Mouse (Mus musculus): ENCODE data around the gene Kmt2e. TPM values are rescaled to one million over a fixed set of nuclear protein-coding genes. Genes with fewer than 3 reads are reported as not detected.

The Kmt2e gene
- polyA plus RNA-seq, 1 experiment from 2014 or later: 96.0 TPM

- WGBS: 84% methylated on average over 1 of the region's 1 CpGs
- Histone ChIP-seq H3K27me3 (ENCODE audit: insufficient read depth, poor library complexity, severe bottlenecking) (no peaks in the 10 kb centered on the region), H3K9me3 (no peaks in the 10 kb centered on the region), H3K27ac (no peak overlapping the region), H3K36me3 (peaks cover 47% of the 10 kb centered on the region), H3K4me3 (no peak overlapping the region), H3K4me1 (replicated peaks) (peaks cover 38% of the 10 kb centered on the region)
- no peak for DNase-seq (ENCODE audit: low spot score)
These were observed 6.7 kb upstream of the Kmt2e start for GRCm38 (mm10) chr5:23427501-23427900.

- H3K27ac ChIP-seq: peak overlapping the region; percentile 100
- H3K4me1 ChIP-seq (replicated peaks): peaks cover 38% of the 10 kb centered on the region
- WGBS: 52% methylated on average over 10 of the region's 10 CpGs
These were observed 3.0 kb upstream of the Kmt2e start for GRCm38 (mm10) chr5:23431070-23431864.

GRCm38 (mm10) chr5:23431948-23432707 lies 2.1 kb upstream of the Kmt2e start:
- DNase-seq (ENCODE audit: low spot score): no peak
- H3K4me1 ChIP-seq (replicated peaks): peaks cover 44% of the 10 kb centered on the region
- no peaks in the 10 kb centered on the region for H3K27me3 ChIP-seq (ENCODE audit: insufficient read depth, poor library complexity, severe bottlenecking)
- no peaks in the 10 kb centered on the region for H3K9me3 ChIP-seq
- H3K4me3 ChIP-seq: peak overlapping the region; percentile 86
- H3K27ac ChIP-seq: peak overlapping the region; percentile 100
- WGBS: 7% methylated on average over 10 of the region's 10 CpGs
- H3K36me3 ChIP-seq: peaks cover 5% of the 10 kb centered on the region

More at GRCm38 (mm10) chr5:23431070-23431864, 3.0 kb upstream of the Kmt2e start:
- Histone ChIP-seq H3K36me3 (peaks cover 12% of the 10 kb centered on the region), H3K9me3 (no peaks in the 10 kb centered on the region), H3K27me3 (ENCODE audit: insufficient read depth, poor library complexity, severe bottlenecking) (no peaks in the 10 kb centered on the region), H3K4me3 (peak overlapping the region; percentile 86)
- no peak for DNase-seq (ENCODE audit: low spot score)

- H3K4me3 ChIP-seq: peak overlapping the region; percentile 86
- H3K9me3 ChIP-seq: no peaks in the 10 kb centered on the region
- DNase-seq (ENCODE audit: low spot score): peak; percentile 98
- no peaks in the 10 kb centered on the region for H3K36me3 ChIP-seq
- WGBS: under 1% methylated on average over 61 of the region's 61 CpGs
- no peaks in the 10 kb centered on the region for H3K27me3 ChIP-seq (ENCODE audit: insufficient read depth, poor library complexity, severe bottlenecking)
- peak overlapping the region; percentile 100 for H3K27ac ChIP-seq
- peaks cover 48% of the 10 kb centered on the region for H3K4me1 ChIP-seq (replicated peaks)
These were observed 1.3 kb upstream of the Kmt2e start for GRCm38 (mm10) chr5:23432708-23433645.

- Histone ChIP-seq H3K27ac (peak overlapping the region; percentile 100), H3K9me3 (no peaks in the 10 kb centered on the region), H3K27me3 (ENCODE audit: insufficient read depth, poor library complexity, severe bottlenecking) (no peaks in the 10 kb centered on the region), H3K4me1 (replicated peaks) (peaks cover 33% of the 10 kb centered on the region), H3K4me3 (peak overlapping the region; percentile 86), H3K36me3 (no peaks in the 10 kb centered on the region)
- peak; percentile 64 for DNase-seq (ENCODE audit: low spot score)
- under 1% methylated on average over 46 of the region's 46 CpGs for WGBS
These were observed 599 bp downstream of the Kmt2e start for GRCm38 (mm10) chr5:23434598-23435481.

- no peaks in the 10 kb centered on the region for H3K9me3 ChIP-seq
- no peaks in the 10 kb centered on the region for H3K36me3 ChIP-seq
- DNase-seq (ENCODE audit: low spot score): peak; percentile 35
- H3K4me1 ChIP-seq (replicated peaks): peaks cover 25% of the 10 kb centered on the region
- peak overlapping the region; percentile 86 for H3K4me3 ChIP-seq
- no peaks in the 10 kb centered on the region for H3K27me3 ChIP-seq (ENCODE audit: insufficient read depth, poor library complexity, severe bottlenecking)
- H3K27ac ChIP-seq: peak overlapping the region; percentile 100
- under 1% methylated on average over 13 of the region's 13 CpGs for WGBS
These were observed 1.4 kb downstream of the Kmt2e start for GRCm38 (mm10) chr5:23435482-23436125.

- Histone ChIP-seq H3K9me3 (no peaks in the 10 kb centered on the region), H3K36me3 (no peaks in the 10 kb centered on the region), H3K4me1 (replicated peaks) (peaks cover 16% of the 10 kb centered on the region), H3K27me3 (ENCODE audit: insufficient read depth, poor library complexity, severe bottlenecking) (no peaks in the 10 kb centered on the region), H3K27ac (peak overlapping the region; percentile 100; the same call in 1 of the 2 replicates), H3K4me3 (peak overlapping the region; percentile 86)
- WGBS: 26% methylated on average over 2 of the region's 2 CpGs
- DNase-seq (ENCODE audit: low spot score): no peak
These were observed 2.5 kb downstream of the Kmt2e start for GRCm38 (mm10) chr5:23436735-23437134.

GRCm38 (mm10) chr5:23439857-23440256 lies 5.6 kb downstream of the Kmt2e start:
- Histone ChIP-seq H3K27ac (no peak overlapping the region), H3K4me3 (no peak overlapping the region), H3K36me3 (no peaks in the 10 kb centered on the region), H3K9me3 (no peaks in the 10 kb centered on the region), H3K4me1 (replicated peaks) (peaks cover 16% of the 10 kb centered on the region), H3K27me3 (ENCODE audit: insufficient read depth, poor library complexity, severe bottlenecking) (no peaks in the 10 kb centered on the region)
- 90% methylated on average over 3 of the region's 3 CpGs for WGBS
- DNase-seq (ENCODE audit: low spot score): no peak

GRCm38 (mm10) chr5:23440572-23440971 lies 6.3 kb downstream of the Kmt2e start:
- H3K27me3 ChIP-seq (ENCODE audit: insufficient read depth, poor library complexity, severe bottlenecking): no peaks in the 10 kb centered on the region
- no peak overlapping the region for H3K4me3 ChIP-seq
- H3K27ac ChIP-seq: no peak overlapping the region
- no peak for DNase-seq (ENCODE audit: low spot score)
- H3K4me1 ChIP-seq (replicated peaks): peaks cover 16% of the 10 kb centered on the region
- no peaks in the 10 kb centered on the region for H3K9me3 ChIP-seq
- H3K36me3 ChIP-seq: no peaks in the 10 kb centered on the region

GRCm38 (mm10) chr5:23441916-23442315 lies 7.7 kb downstream of the Kmt2e start:
- Histone ChIP-seq H3K9me3 (no peaks in the 10 kb centered on the region), H3K27me3 (ENCODE audit: insufficient read depth, poor library complexity, severe bottlenecking) (no peaks in the 10 kb centered on the region), H3K27ac (no peak overlapping the region), H3K4me3 (no peak overlapping the region), H3K4me1 (replicated peaks) (peaks cover 10% of the 10 kb centered on the region), H3K36me3 (no peaks in the 10 kb centered on the region)
- WGBS: 93% methylated on average over 1 of the region's 1 CpGs
- DNase-seq (ENCODE audit: low spot score): no peak

GRCm38 (mm10) chr5:23444411-23444810 lies 10.2 kb downstream of the Kmt2e start:
- Histone ChIP-seq H3K4me3 (no peak overlapping the region), H3K4me1 (replicated peaks) (no peaks in the 10 kb centered on the region), H3K36me3 (0 out of 2 replicates have a peak, but pooled peaks cover 1% of the 10 kb centered on the region), H3K27me3 (ENCODE audit: insufficient read depth, poor library complexity, severe bottlenecking) (no peaks in the 10 kb centered on the region), H3K9me3 (no peaks in the 10 kb centered on the region), H3K27ac (no peak overlapping the region)
- 88% methylated on average over 4 of the region's 4 CpGs for WGBS
- DNase-seq (ENCODE audit: low spot score): no peak

Data from hindbrain, embryonic 10.5 days (tissue).